Mouse (Mus musculus) megakaryocyte, embryonic 14.5 days (primary cell): ENCODE data around the gene Zfp423.

Experiments used
- FLI1 ChIP-seq: IDR thresholded peaks from 2 replicates; pipeline ENCODE4 v1.6.1; 2012; ENCODE audit warnings: low read length, inconsistent platforms, mixed read lengths
- GATA1 ChIP-seq: IDR thresholded peaks from 3 replicates; pipeline ENCODE4 v1.6.1; 2012; ENCODE audit warnings: mixed read lengths, low read length, inconsistent platforms, borderline replicate concordance

GRCm38 (mm10) chr8:87619118-87619517 lies 340.3 kb downstream of the Zfp423 start:
- TF ChIP-seq FLI1 (no peak), GATA1 (no peak)
